In the genomic region with DNA sequence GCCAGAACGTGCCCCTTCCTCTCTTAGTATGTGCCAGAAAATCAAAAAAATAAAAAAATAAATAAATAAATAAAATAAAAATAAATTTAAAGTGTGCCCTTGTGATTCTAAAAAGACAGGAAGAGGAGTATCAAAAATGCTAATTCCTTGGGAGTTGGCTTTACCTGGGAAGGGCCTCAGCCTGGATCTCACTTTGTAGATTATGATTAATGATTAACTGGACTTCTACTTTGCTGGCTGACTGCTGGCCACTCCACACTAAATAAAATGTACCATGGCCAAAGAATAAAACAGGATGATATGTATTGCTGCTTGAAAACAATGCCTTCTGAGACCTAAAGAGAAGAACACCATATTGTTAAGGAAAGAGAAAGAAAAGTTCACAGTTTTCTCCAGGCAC, we compare ENCODE assay signal across 28 mouse cellular contexts. TPM values are rescaled to one million over a fixed set of nuclear protein-coding genes. Genes with fewer than 3 reads are reported as not detected.
A peak's percentile ranks its signal among the peaks of the same experiment; 100 is the strongest.
DNase-seq lines count a peak whose midpoint lies in the region; ATAC-seq and TF ChIP-seq lines count a peak whose summit lies in the region.
"Had no signal": no experiment of that assay in that cellular context is flagged by ENCODE, and none has a peak within 500 bp of the region (broad histone marks: within the 10 kb centered on the region; RNA-seq: fewer than 3 reads in every experiment).

No protein-coding gene starts in this region.

- peak; percentile 64 for DNase-seq in liver, adult 2 months (ENCODE audit: extremely low read depth, low read depth, low spot score)
- DNase-seq in liver, result no peak
- DNase-seq in lung, postnatal 0 days (ENCODE audit: low spot score), result peak; percentile 53
- DNase-seq in lung, postnatal 4 days, result no peak
- DNase-seq in adipocyte (ENCODE audit: low spot score), result no peak
- no peak for DNase-seq in c-Kit-positive CD71-positive TER-119-positive erythroid progenitor cells, embryonic 14.5 days (ENCODE audit: low spot score)
- DNase-seq: adrenal gland, postnatal 14 days; cerebellum, adult 11-12 months; cerebellum, adult 9-11 months; gastrocnemius, postnatal 25 days; heart, adult 11 months; heart, postnatal 36 days; kidney, adult 2 months; kidney, postnatal 25 days; lung, postnatal 10 days; right cerebral cortex, adult 18-20 months; thymus, postnatal 14 days had no signal

- H3K27ac ChIP-seq in liver, adult 2 months (replicated peaks; ENCODE audit: insufficient read depth, low read depth, low read length), result no peak overlapping the region
- no peak overlapping the region for H3K27ac ChIP-seq in lung, postnatal 0 days (ENCODE audit: low read length)
- peak overlapping the region; percentile 65 for H3K27ac ChIP-seq in intestine, embryonic 16.5 days (ENCODE audit: low read length)
- H3K27ac ChIP-seq: embryonic facial prominence, embryonic 13.5 days; forebrain, embryonic 10.5 days; forebrain, embryonic 15.5 days; heart, embryonic 10.5 days; hindbrain, embryonic 12.5 days; liver, embryonic 14.5 days; midbrain, embryonic 10.5 days; neural tube, embryonic 12.5 days had no signal

- H3K9ac ChIP-seq in liver, adult 2 months (ENCODE audit: low read depth, low read length), result no peak overlapping the region
- no peak overlapping the region for H3K9ac ChIP-seq in lung, postnatal 0 days (replicated peaks; ENCODE audit: low read depth)
- H3K9ac ChIP-seq in intestine, embryonic 16.5 days (ENCODE audit: low read depth, low read length), result no peak overlapping the region
- H3K9ac ChIP-seq: embryonic facial prominence, embryonic 13.5 days; forebrain, embryonic 15.5 days; hindbrain, embryonic 12.5 days; liver, embryonic 14.5 days; neural tube, embryonic 12.5 days had no signal

- no peaks in the 10 kb centered on the region for H3K27me3 ChIP-seq in liver, adult 2 months (ENCODE audit: control insufficient read depth, insufficient read depth, low read length)
- no peaks in the 10 kb centered on the region for H3K27me3 ChIP-seq in lung, postnatal 0 days (replicated peaks; ENCODE audit: insufficient read depth, low read length)
- no peaks in the 10 kb centered on the region for H3K27me3 ChIP-seq in intestine, embryonic 16.5 days (replicated peaks; ENCODE audit: control insufficient read depth, insufficient read depth, low read length)
- H3K27me3 ChIP-seq: embryonic facial prominence, embryonic 13.5 days; forebrain, embryonic 15.5 days; hindbrain, embryonic 12.5 days; neural tube, embryonic 12.5 days; Patski had no signal

- peaks cover 3% of the 10 kb centered on the region; the same call in 1 of the 2 replicates for H3K4me1 ChIP-seq in liver, adult 2 months (ENCODE audit: control insufficient read depth, insufficient read depth, low read length)
- H3K4me1 ChIP-seq in lung, postnatal 0 days (ENCODE audit: insufficient read depth, low read depth, low read length), result peaks cover 6% of the 10 kb centered on the region; the same call in 1 of the 2 replicates
- peaks cover 13% of the 10 kb centered on the region for H3K4me1 ChIP-seq in intestine, embryonic 16.5 days (ENCODE audit: control insufficient read depth, insufficient read depth, low read length)

- TF ChIP-seq EP300 in lung, postnatal 0 days (IDR thresholded peaks at IDR 0.05), result no peak

- no peak overlapping the region for H3K4me3 ChIP-seq in liver, adult 2 months (ENCODE audit: insufficient read depth, low read depth, low read length)
- no peak overlapping the region for H3K4me3 ChIP-seq in lung, postnatal 0 days (ENCODE audit: low read depth, low read length)
- H3K4me3 ChIP-seq in intestine, embryonic 16.5 days (ENCODE audit: low read length), result no peak overlapping the region
- H3K4me3 ChIP-seq: embryonic facial prominence, embryonic 13.5 days; forebrain, embryonic 10.5 days; forebrain, embryonic 15.5 days; heart, embryonic 10.5 days; hindbrain, embryonic 12.5 days; midbrain, embryonic 10.5 days; myocyte; neural tube, embryonic 12.5 days had no signal

- no peak for TF ChIP-seq CTCF in liver, adult 2 months (IDR thresholded peaks at IDR 0.05; ENCODE audit: low read depth, low read length)
- no peak for TF ChIP-seq CTCF in lung, postnatal 0 days (IDR thresholded peaks at IDR 0.05)

- no peaks in the 10 kb centered on the region for H3K9me3 ChIP-seq in lung, postnatal 0 days (ENCODE audit: low read length)
- H3K9me3 ChIP-seq in intestine, embryonic 16.5 days (ENCODE audit: control insufficient read depth, low read length), result no peaks in the 10 kb centered on the region
- H3K9me3 ChIP-seq: embryonic facial prominence, embryonic 13.5 days; forebrain, embryonic 15.5 days; heart, embryonic 10.5 days; hindbrain, embryonic 12.5 days; neural tube, embryonic 12.5 days had no signal

- TF ChIP-seq POLR2A in liver, adult 2 months (IDR thresholded peaks at IDR 0.05; ENCODE audit: extremely low read depth, insufficient read depth, low read length), result no peak

- H3K36me3 ChIP-seq in liver, adult 2 months (ENCODE audit: control insufficient read depth, insufficient read depth, low read length), result no peaks in the 10 kb centered on the region
- no peaks in the 10 kb centered on the region for H3K36me3 ChIP-seq in lung, postnatal 0 days (ENCODE audit: insufficient read depth, low read length)
- H3K36me3 ChIP-seq in intestine, embryonic 16.5 days (ENCODE audit: control insufficient read depth, insufficient read depth, low read length), result no peaks in the 10 kb centered on the region
- H3K36me3 ChIP-seq: embryonic facial prominence, embryonic 13.5 days; forebrain, embryonic 15.5 days; heart, embryonic 10.5 days; hindbrain, embryonic 12.5 days; neural tube, embryonic 12.5 days had no signal

- 31% methylated on average over 1 of the region's 1 CpGs for WGBS in liver, adult 2 months
- WGBS in lung, postnatal 0 days, result 64% methylated on average over 1 of the region's 1 CpGs
- 65% methylated on average over 1 of the region's 1 CpGs for WGBS in intestine, embryonic 16.5 days

- peaks cover 4% of the 10 kb centered on the region; the same call in 1 of the 2 replicates for H3K79me2 ChIP-seq in liver, adult 2 months (ENCODE audit: control insufficient read depth, insufficient read depth, low read length)

- no peak for ATAC-seq in lung, postnatal 0 days
- no peak for ATAC-seq in intestine, embryonic 16.5 days
- ATAC-seq: forebrain, embryonic 15.5 days; Patski had no signal

- H3K4me2 ChIP-seq in lung, postnatal 0 days (replicated peaks; ENCODE audit: low read depth, low read length), result no peak overlapping the region
- H3K4me2 ChIP-seq in intestine, embryonic 16.5 days (ENCODE audit: low read depth, low read length), result peak overlapping the region; percentile 21
- H3K4me2 ChIP-seq: embryonic facial prominence, embryonic 13.5 days; forebrain, embryonic 15.5 days; hindbrain, embryonic 12.5 days; neural tube, embryonic 12.5 days had no signal

RNA-seq across cellular contexts. Expression of a gene that starts 5.6 kb away (rescaled TPM):
- total RNA-seq in liver, adult 2 months (2014; rRNA removed), result 0.92 and 1.3 TPM in 2 replicates
- polyA plus RNA-seq in liver, adult 2 months (2012; rRNA removed), result 0.34 and 0.64 TPM in 2 replicates
- 5.6 and 7.2 TPM in 2 replicates for polyA plus RNA-seq in lung, postnatal 0 days (2015; fragmentation: Nextera tagmentation; extraction: Ambion mirVana)
- 3.6 and 4.0 TPM in 2 replicates for polyA plus RNA-seq in intestine, embryonic 16.5 days (2015; fragmentation: Nextera tagmentation; extraction: Ambion mirVana)

Comparison
In these comparisons a context has a peak if more than half of its experiments do, and no peak if none do; other contexts are left out.
1. DNase-seq: peak in liver, adult 2 months (single experiment) and lung, postnatal 0 days (single experiment); none in liver (single experiment), lung, postnatal 4 days (0 of 2), adipocyte (single experiment) and c-Kit-positive CD71-positive TER-119-positive erythroid progenitor cells, embryonic 14.5 days (single experiment).